Mouse (Mus musculus): ENCODE measurements around the gene Ctdspl. TPM values are rescaled to one million over a fixed set of nuclear protein-coding genes. Genes with fewer than 3 reads are reported as not detected.

Gene Ctdspl
- polyA plus RNA-seq, 1 experiment = 9.3 TPM

- 8% methylated on average over 45 of the region's 45 CpGs for WGBS
- no peaks in the 10 kb centered on the region for H3K36me3 ChIP-seq (ENCODE audit: control insufficient read depth, insufficient read depth, low read length)
- H3K27ac ChIP-seq (ENCODE audit: control insufficient read depth, insufficient read depth, low read length) = no peak overlapping the region
- peaks cover 9% of the 10 kb centered on the region; the same call in 1 of the 2 replicates for H3K4me1 ChIP-seq (replicated peaks; ENCODE audit: control insufficient read depth, insufficient read depth, low read length)
- no peak for DNase-seq
- H3K4me3 ChIP-seq (ENCODE audit: control insufficient read depth, insufficient read depth, low read length) = peak overlapping the region; percentile 15
- peaks cover 14% of the 10 kb centered on the region; the same call in 1 of the 2 replicates for H3K27me3 ChIP-seq (ENCODE audit: control insufficient read depth, insufficient read depth, low read length)
- TF ChIP-seq CTCF (IDR thresholded peaks at IDR 0.05; ENCODE audit: borderline replicate concordance, control insufficient read depth, extremely low read depth, insufficient read depth, low read length, poor library complexity) = no peak
- TF ChIP-seq POLR2A (IDR thresholded peaks at IDR 0.05; ENCODE audit: control insufficient read depth, extremely low read depth, insufficient read depth, low read length, poor library complexity) = no peak
These were observed 166.5 kb downstream of the Ctdspl start for GRCm38 (mm10) chr9:119092473-119093418.

Other genes with a start within 250 kb of the Ctdspl start
- gene Vill, start 126.3 kb downstream of the Ctdspl start, polyA plus RNA-seq (2012; rRNA removed) = 6.7 and 7.9 TPM in 2 replicates
- gene Plcd1, start 167.0 kb downstream of the Ctdspl start, polyA plus RNA-seq (2012; rRNA removed) = 17.7 and 22.7 TPM in 2 replicates
- 0.73 and 1.2 TPM in 2 replicates for gene Dlec1, start 176.0 kb downstream of the Ctdspl start, polyA plus RNA-seq (2012; rRNA removed)
- gene Acaa1b, start 230.6 kb downstream of the Ctdspl start, polyA plus RNA-seq (2012; rRNA removed) = 10.2 and 16.1 TPM in 2 replicates
- gene Gm47289, start 232.7 kb downstream of the Ctdspl start, polyA plus RNA-seq (2012; rRNA removed) = not detected in 2 replicates